Mouse (Mus musculus) CH12.LX (cell line): ENCODE data around the gene Pgp. TPM values are rescaled to one million over a fixed set of nuclear protein-coding genes. Genes with fewer than 3 reads are reported as not detected.
A peak's percentile ranks its signal among the peaks of the same experiment; 100 is the strongest.

Source experiments
- DNase-seq: peaks from one replicate; pipeline ENCODE4 v3.0.0-alpha.2; 2013; ENCODE audit errors: extremely low read depth
- H3K27ac ChIP-seq: 2 replicates; pipeline ENCODE4 v1.5.1; 2012; ENCODE audit warnings: low read depth, mild to moderate bottlenecking, control low read depth, moderate library complexity; ENCODE audit not compliant: insufficient read depth
- H3K27me3 ChIP-seq: replicated peaks from 2 replicates; pipeline ENCODE3; 2012; ENCODE audit warnings: inconsistent platforms
- H3K36me3 ChIP-seq, 2 experiments: replicated peaks in 1 of 2; 2 replicates each; pipeline versions ENCODE3 to v1.6.1; 2012; ENCODE audit warnings: inconsistent platforms in 1 of 2, low read length in 1 of 2, mild to moderate bottlenecking in 1 of 2, mixed read lengths in 1 of 2, moderate library complexity in 1 of 2; ENCODE audit not compliant: control insufficient read depth in 1 of 2, insufficient read depth in 1 of 2
- H3K4me1 ChIP-seq, 2 experiments: 2 replicates each; pipeline ENCODE4 v1.6.1; 2012; ENCODE audit warnings: inconsistent platforms in 1 of 2, moderate library complexity in 1 of 2; ENCODE audit not compliant: insufficient read depth in 2 of 2, control insufficient read depth in 1 of 2
- H3K4me2 ChIP-seq: 2 replicates; pipeline ENCODE4 v1.6.1; 2012; ENCODE audit warnings: low read depth, mild to moderate bottlenecking, control low read depth; ENCODE audit not compliant: poor library complexity, insufficient read depth, severe bottlenecking
- H3K4me3 ChIP-seq, 3 experiments: fragments of 150-350 bp in 1 of 3; sonication (generic) in 1 of 3; replicated peaks in 1 of 3; 2 replicates each; pipeline versions ENCODE3 to v1.5.1; 2011 to 2012; ENCODE audit warnings: low read depth in 2 of 3, low read length in 2 of 3, mild to moderate bottlenecking in 2 of 3, moderate library complexity in 2 of 3, control low read depth in 1 of 3, improper control_type of control experiment in 1 of 3, inconsistent platforms in 1 of 3, mixed read lengths in 1 of 3; ENCODE audit not compliant: poor library complexity in 1 of 3
- H3K79me2 ChIP-seq: replicated peaks from 2 replicates; pipeline ENCODE4 v1.6.1; 2012; ENCODE audit warnings: mild to moderate bottlenecking, moderate library complexity; ENCODE audit not compliant: control insufficient read depth, poor library complexity, insufficient read depth, severe bottlenecking; ENCODE audit errors: extremely low read depth
- H3K9ac ChIP-seq: 2 replicates; pipeline ENCODE4 v1.6.1; 2012; ENCODE audit warnings: low read depth, mild to moderate bottlenecking, control low read depth, moderate library complexity; ENCODE audit not compliant: insufficient read depth
- H3K9me3 ChIP-seq: replicated peaks from 2 replicates; pipeline ENCODE3; 2012; ENCODE audit warnings: low read length, inconsistent platforms, mixed read lengths
- BHLHE40 ChIP-seq: IDR thresholded peaks from 2 replicates; pipeline ENCODE4 v1.6.1; 2011; ENCODE audit warnings: mild to moderate bottlenecking, low read depth, low read length, improper control_type of control experiment
- CHD1 ChIP-seq: IDR thresholded peaks from 2 replicates; pipeline ENCODE4 v1.6.1; 2012; ENCODE audit warnings: low read depth, low read length, improper control_type of control experiment, inconsistent platforms
- CHD2 ChIP-seq: IDR thresholded peaks from 2 replicates; pipeline ENCODE4 v1.6.1; 2011; ENCODE audit warnings: low read length, improper control_type of control experiment
- CTCF ChIP-seq, 2 experiments: IDR thresholded peaks in 1 of 2; conservative IDR thresholded peaks in 1 of 2; 2 replicates each; pipeline ENCODE4 v1.5.1; 2011 to 2012; ENCODE audit warnings: low read depth in 2 of 2, low read length in 2 of 2, improper control_type of control experiment in 1 of 2, inconsistent platforms in 1 of 2, mild to moderate bottlenecking in 1 of 2, moderate library complexity in 1 of 2
- E2F4 ChIP-seq: IDR thresholded peaks from 2 replicates; pipeline ENCODE4 v1.6.1; 2011; ENCODE audit warnings: low read depth, low read length, improper control_type of control experiment; ENCODE audit not compliant: insufficient replicate concordance
- ELF1 ChIP-seq: IDR thresholded peaks from 2 replicates; pipeline ENCODE4 v1.6.1; 2014; ENCODE audit warnings: low read depth, mild to moderate bottlenecking, inconsistent platforms, low read length, improper control_type of control experiment
- EP300 ChIP-seq: IDR thresholded peaks from 2 replicates; pipeline ENCODE4 v1.6.1; 2011; ENCODE audit warnings: low read length, improper control_type of control experiment
- GABPA ChIP-seq: IDR thresholded peaks from 2 replicates; pipeline ENCODE4 v1.6.1; 2012; ENCODE audit warnings: low read depth, low read length, improper control_type of control experiment, inconsistent platforms; ENCODE audit not compliant: insufficient replicate concordance
- HCFC1 ChIP-seq: IDR thresholded peaks from 2 replicates; pipeline ENCODE4 v1.6.1; 2012; ENCODE audit warnings: low read depth, mild to moderate bottlenecking, inconsistent platforms, low read length, improper control_type of control experiment
- IRF4 ChIP-seq: IDR thresholded peaks from 2 replicates; pipeline ENCODE4 v1.6.1; 2014; ENCODE audit warnings: low read depth, mild to moderate bottlenecking, inconsistent platforms, low read length, improper control_type of control experiment
- JUN ChIP-seq: IDR thresholded peaks from 2 replicates; pipeline ENCODE4 v1.6.1; 2011; ENCODE audit warnings: low read depth, mild to moderate bottlenecking, low read length, improper control_type of control experiment, moderate library complexity; ENCODE audit not compliant: insufficient read depth
- KAT2A ChIP-seq: IDR thresholded peaks from 2 replicates; pipeline ENCODE4 v1.6.1; 2012; ENCODE audit warnings: low read length, improper control_type of control experiment, inconsistent platforms; ENCODE audit not compliant: insufficient replicate concordance
- MAX ChIP-seq: IDR thresholded peaks from 2 replicates; pipeline ENCODE4 v1.6.1; 2011; ENCODE audit warnings: low read length, improper control_type of control experiment
- MXI1 ChIP-seq: IDR thresholded peaks from 2 replicates; pipeline ENCODE4 v1.6.1; 2011; ENCODE audit warnings: mild to moderate bottlenecking, low read depth, low read length, improper control_type of control experiment
- MYC ChIP-seq: IDR thresholded peaks from 2 replicates; pipeline ENCODE4 v1.6.1; 2011; ENCODE audit warnings: low read depth, mild to moderate bottlenecking, improper control_type of control experiment, low read length
- NELFE ChIP-seq: IDR thresholded peaks from 2 replicates; pipeline ENCODE4 v1.6.1; 2011; ENCODE audit warnings: low read depth, low read length, improper control_type of control experiment
- NRF1 ChIP-seq: IDR thresholded peaks from 2 replicates; pipeline ENCODE4 v1.6.1; 2014; ENCODE audit warnings: low read depth, mild to moderate bottlenecking, inconsistent platforms, low read length, improper control_type of control experiment, moderate library complexity
- PAX5 ChIP-seq: IDR thresholded peaks from 2 replicates; pipeline ENCODE4 v1.6.1; 2012; ENCODE audit warnings: low read length, inconsistent platforms, mixed read lengths
- POLR2A ChIP-seq: IDR thresholded peaks from 2 replicates; pipeline ENCODE4 v1.6.1; 2011; ENCODE audit warnings: low read depth, mild to moderate bottlenecking, improper control_type of control experiment, low read length
- POLR2AphosphoS2 ChIP-seq: IDR thresholded peaks from 2 replicates; pipeline ENCODE4 v1.6.1; 2011; ENCODE audit warnings: low read depth, low read length, improper control_type of control experiment
- RAD21 ChIP-seq: IDR thresholded peaks from 2 replicates; pipeline ENCODE4 v1.6.1; 2011; ENCODE audit warnings: low read depth, mild to moderate bottlenecking, low read length, improper control_type of control experiment, moderate library complexity
- RCOR1 ChIP-seq: conservative IDR thresholded peaks from 2 replicates; pipeline ENCODE4 v1.6.1; 2012; ENCODE audit warnings: low read depth, mild to moderate bottlenecking, inconsistent platforms, low read length, improper control_type of control experiment
- SIN3A ChIP-seq: IDR thresholded peaks from 2 replicates; pipeline ENCODE4 v1.6.1; 2012; ENCODE audit warnings: low read length, improper control_type of control experiment, inconsistent platforms
- SMC3 ChIP-seq: IDR thresholded peaks from 2 replicates; pipeline ENCODE4 v1.6.1; 2011; ENCODE audit warnings: low read depth, low read length, improper control_type of control experiment
- TBP ChIP-seq: conservative IDR thresholded peaks from 2 replicates; pipeline ENCODE4 v1.6.1; 2011; ENCODE audit warnings: low read depth, low read length, improper control_type of control experiment
- TCF12 ChIP-seq: IDR thresholded peaks from 2 replicates; pipeline ENCODE4 v1.6.1; 2014; ENCODE audit warnings: low read depth, mild to moderate bottlenecking, inconsistent platforms, low read length, improper control_type of control experiment
- UBTF ChIP-seq: IDR thresholded peaks from 2 replicates; pipeline ENCODE4 v1.6.1; 2012; ENCODE audit warnings: low read depth, mild to moderate bottlenecking, inconsistent platforms, low read length, improper control_type of control experiment, moderate library complexity
- USF1 ChIP-seq: IDR thresholded peaks from 2 replicates; pipeline ENCODE4 v1.6.1; 2014; ENCODE audit warnings: low read depth, mild to moderate bottlenecking, inconsistent platforms, low read length, improper control_type of control experiment
- USF2 ChIP-seq: conservative IDR thresholded peaks from 2 replicates; pipeline ENCODE4 v1.6.1; 2011; ENCODE audit warnings: low read depth, low read length, improper control_type of control experiment
- ZC3H11A ChIP-seq: IDR thresholded peaks from 2 replicates; pipeline ENCODE4 v1.6.1; 2012; ENCODE audit warnings: low read depth, mild to moderate bottlenecking, inconsistent platforms, low read length, improper control_type of control experiment
- ZKSCAN1 ChIP-seq: IDR thresholded peaks from 2 replicates; pipeline ENCODE4 v1.6.1; 2012; ENCODE audit warnings: low read depth, inconsistent platforms, low read length, improper control_type of control experiment, borderline replicate concordance
- ZNF384 ChIP-seq: IDR thresholded peaks from 2 replicates; pipeline ENCODE4 v1.6.1; 2012; ENCODE audit warnings: low read depth, low read length, improper control_type of control experiment, inconsistent platforms
- dilution Hi-C: fragments of 300-500 bp; cut with MboI; formaldehyde crosslinking; loops from 2 replicates; pipeline ENCODE4 v1.14.3; 2020; ENCODE audit warnings: low sequenced_read_pairs; ENCODE audit not compliant: extremely low pct_unique_long_range_greater_than_20kb, extremely low pct_ligation_motif_present
- in situ Hi-C: fragments of 300-500 bp; cut with MboI; formaldehyde crosslinking; loops from 3 replicates; pipeline ENCODE4 v1.14.3; 2019; ENCODE audit warnings: low sequenced_read_pairs, low pct_ligation_motif_present, low pct_unique_long_range_greater_than_20kb, mixed read lengths
- polyA plus RNA-seq: library from polyadenylated mRNA; unstranded; fragments of >175 nt; gene quantifications from 2 replicates; pipeline ENCODE4 v1.2.1, GENCODE M21; 2012; ENCODE audit warnings: low read depth; ENCODE audit not compliant: insufficient read length
- total RNA-seq, 2 experiments: library from RNA; depleted of rRNA; stranded (reverse); fragments of 300-350 nt in 1 of 2; fragments of >200 nt in 1 of 2; gene quantifications; 2 replicates each; pipeline ENCODE4 v1.2.3; 2012 to 2014

The Pgp gene
- total and polyA plus RNA-seq, 3 experiments, result 14.2 to 41.8 (median 41.6) TPM

DNA sequence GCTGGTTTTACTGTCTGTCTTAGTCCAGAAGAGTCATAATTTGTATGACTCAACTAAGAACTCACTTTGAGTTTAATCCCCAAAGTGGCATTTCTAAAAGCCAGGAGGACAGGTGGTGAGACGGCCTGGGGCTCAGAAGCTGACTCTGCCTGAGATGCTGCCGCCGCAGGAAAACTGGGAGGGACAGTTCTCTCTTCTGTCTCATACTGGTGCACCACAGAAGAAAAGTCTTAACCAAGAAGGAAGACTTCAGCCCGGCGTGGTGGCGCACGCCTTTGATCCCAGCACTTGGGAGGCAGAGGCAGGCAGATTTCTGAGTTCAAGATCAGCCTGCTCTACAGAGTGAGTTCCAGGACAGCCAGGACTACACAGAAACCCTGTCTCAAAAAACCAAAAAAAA lies 44.3 kb upstream of the Pgp start:
- in situ Hi-C loops (no loop called here), dilution Hi-C loops (no loop called here)
- Histone ChIP-seq H3K4me3 (no peak overlapping the region), H3K79me2 (peaks cover 13% of the 10 kb centered on the region), H3K36me3 (peaks cover 53 to 66% of the 10 kb centered on the region in 2 experiments), H3K9me3 (no peaks in the 10 kb centered on the region), H3K4me1 (peaks cover 0 to 23% of the 10 kb centered on the region in 2 experiments; a peak in 2 of 4 replicates), H3K4me2 (no peak overlapping the region), H3K27me3 (no peaks in the 10 kb centered on the region), H3K9ac (no peak overlapping the region), H3K27ac (peak overlapping the region; percentile 28; the same call in 1 of the 2 replicates)
- DNase-seq, result no peak
- TF ChIP-seq GABPA, result no peak

DNA sequence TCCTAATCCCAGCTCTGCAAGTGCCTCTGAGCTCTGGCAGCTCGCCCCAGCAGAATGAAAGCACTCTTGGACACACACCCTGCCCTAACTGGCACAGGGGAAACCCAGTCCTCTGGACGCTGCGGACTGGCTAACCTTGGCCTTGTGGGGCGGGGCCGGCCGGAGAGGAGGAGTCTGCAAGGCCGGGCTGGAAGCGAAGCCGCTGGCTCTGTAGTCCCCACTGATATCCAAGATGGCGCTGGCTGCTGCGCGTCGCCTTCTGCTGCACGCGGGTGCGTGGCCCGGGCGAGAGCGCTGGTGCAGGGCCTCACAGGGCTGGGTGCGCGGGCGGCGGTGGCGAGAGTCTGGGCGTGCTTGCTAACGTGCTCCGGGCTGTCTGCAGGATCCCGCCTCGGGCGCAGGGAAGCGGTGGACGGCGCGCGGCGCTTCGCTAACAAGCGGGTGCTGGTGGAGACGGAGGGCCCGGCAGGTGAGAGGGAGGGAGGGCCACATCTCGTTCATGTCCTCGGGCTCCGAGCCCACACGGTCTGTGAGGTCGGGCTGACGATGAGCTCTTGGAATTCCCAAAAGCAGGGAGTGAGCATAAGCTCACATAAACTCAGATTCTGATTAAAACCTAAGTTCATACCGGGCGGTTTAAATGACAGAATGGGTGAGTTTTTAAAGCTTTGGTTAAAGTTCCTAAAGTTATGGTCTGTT lies 43.6 kb upstream of the Pgp start, which contains the start of gene Eci1:
Gene Eci1, plus strand, starts transcription at position 171 of the 699 bp plus-strand sequence.
- H3K27ac ChIP-seq, result peak within 1 kb of the TSS; percentile 76
- DNase-seq, result peak; percentile 92
- H3K4me2 ChIP-seq, result peak within 1 kb of the TSS; percentile 72
- peaks cover 0 to 23% of the 10 kb centered on the region in 2 experiments; a peak in 2 of 4 replicates for H3K4me1 ChIP-seq
- H3K9ac ChIP-seq, result peak within 1 kb of the TSS; percentile 79
- peaks cover 9% of the 10 kb centered on the region for H3K79me2 ChIP-seq
- peaks cover 46 to 61% of the 10 kb centered on the region in 2 experiments for H3K36me3 ChIP-seq
- in situ Hi-C loops (no loop called here), dilution Hi-C loops (no loop called here)
- no peaks in the 10 kb centered on the region for H3K27me3 ChIP-seq
- H3K9me3 ChIP-seq, result no peaks in the 10 kb centered on the region
- peak within 1 kb of the TSS; percentile 80 to 86 (median 85) for H3K4me3 ChIP-seq
- peak; percentile 56; the same call in 1 of the 2 replicates for TF ChIP-seq CHD2
- TF ChIP-seq ELF1, result 0 out of 2 replicates have a peak, but pooled peaks have one; percentile 3
- TF ChIP-seq TBP, result peak; percentile 87
- no peak for TF ChIP-seq RAD21
- TF ChIP-seq KAT2A, result 0 out of 2 replicates have a peak, but pooled peaks have one; percentile 32
- TF ChIP-seq USF2, result no peak
- no peak for TF ChIP-seq ZKSCAN1
- TF ChIP-seq ZNF384, result no peak
- TF ChIP-seq ZC3H11A, result no peak
- peak; percentile 50; the same call in 1 of the 2 replicates for TF ChIP-seq BHLHE40
- peak; percentile 56 for TF ChIP-seq NRF1
- TF ChIP-seq NELFE, result peak; percentile 91
- TF ChIP-seq RCOR1, result no peak; the same call in 1 of the 2 replicates
- no peak for TF ChIP-seq SMC3
- peak; percentile 80; the same call in 1 of the 2 replicates for TF ChIP-seq UBTF
- TF ChIP-seq MXI1, result peak; percentile 77
- TF ChIP-seq POLR2A, result peak; percentile 92
- no peak for TF ChIP-seq JUN
- TF ChIP-seq CHD1, result 0 out of 2 replicates have a peak, but pooled peaks have one; percentile 38
- TF ChIP-seq HCFC1, result peak; percentile 26; the same call in 1 of the 2 replicates
- no peak for TF ChIP-seq PAX5
- TF ChIP-seq TCF12, result peak; percentile 94
- TF ChIP-seq CTCF (conservative IDR thresholded peaks at IDR 0.05 in 1 of 2, IDR thresholded peaks at IDR 0.05 in 1 of 2; ENCODE audit: low read depth in 2 of 2, low read length in 2 of 2), result no peak
- TF ChIP-seq GABPA, result no peak
- TF ChIP-seq MYC, result no peak
- TF ChIP-seq EP300, result no peak
- TF ChIP-seq MAX, result peak; percentile 82
- peak; percentile 99 for TF ChIP-seq POLR2AphosphoS2
- TF ChIP-seq SIN3A, result peak; percentile 63; the same call in 1 of the 2 replicates
- TF ChIP-seq E2F4, result no peak
- TF ChIP-seq IRF4, result peak; percentile 58; the same call in 1 of the 2 replicates
- TF ChIP-seq USF1, result no peak
